Mouse (Mus musculus) midbrain, embryonic 15.5 days (tissue): Measurements from ENCODE around the gene Tnfrsf25. TPM values are rescaled to one million over a fixed set of nuclear protein-coding genes. Genes with fewer than 3 reads are reported as not detected.

ENCODE experiments used
- ATAC-seq: fragments of 200-750 bp; cut with Nextera tagmentation; replicated peaks from 2 replicates; pipeline ENCODE4 v1.8.0; 2017; ENCODE audit warnings: moderate TSS enrichment
- H3K27ac ChIP-seq: fragments of 300-500 bp; sonication (generic); 2 replicates; pipeline ENCODE4 v1.5.1; 2015; ENCODE audit warnings: mild to moderate bottlenecking, inconsistent platforms
- H3K27me3 ChIP-seq: fragments of 300-500 bp; sonication (generic); replicated peaks from 2 replicates; pipeline ENCODE4 v1.6.1; 2015; ENCODE audit warnings: inconsistent platforms
- H3K36me3 ChIP-seq: fragments of 300-500 bp; sonication (generic); replicated peaks from 2 replicates; pipeline ENCODE4 v1.6.1; 2015; ENCODE audit warnings: inconsistent platforms
- H3K4me1 ChIP-seq: fragments of 300-500 bp; sonication (generic); 2 replicates; pipeline ENCODE4 v1.6.1; 2015; ENCODE audit warnings: inconsistent platforms
- H3K4me2 ChIP-seq: fragments of 300-500 bp; sonication (generic); 2 replicates; pipeline ENCODE4 v1.6.1; 2015; ENCODE audit warnings: inconsistent platforms, mild to moderate bottlenecking, moderate library complexity
- H3K4me3 ChIP-seq: fragments of 300-500 bp; sonication (generic); 2 replicates; pipeline ENCODE4 v1.5.1; 2015; ENCODE audit warnings: mild to moderate bottlenecking, inconsistent platforms
- H3K9ac ChIP-seq: fragments of 300-500 bp; sonication (generic); 2 replicates; pipeline ENCODE4 v1.6.1; 2015; ENCODE audit warnings: mild to moderate bottlenecking, inconsistent platforms
- H3K9me3 ChIP-seq: fragments of 300-500 bp; sonication (generic); 2 replicates; pipeline ENCODE4 v1.6.1; 2016; ENCODE audit warnings: inconsistent platforms
- whole genome bisulfite sequencing: fragments of 180-500 bp; shearing (Covaris S2); methylation state at CpG from one replicate; pipeline ENCODE4 v1.1.7; 2015; ENCODE audit warnings: mixed read lengths; 5-methylcytosine and 5-hydroxymethylcytosine counted together
- polyA plus RNA-seq: library from polyadenylated mRNA; unstranded; fragments of >200 nt; fragmentation: Nextera tagmentation; extraction: Ambion mirVana; gene quantifications from 2 replicates; pipeline ENCODE4 v1.2.1, GENCODE M21; 2015

The Tnfrsf25 gene
- polyA plus RNA-seq, 1 experiment from 2014 or later, result 0.80 TPM

DNA sequence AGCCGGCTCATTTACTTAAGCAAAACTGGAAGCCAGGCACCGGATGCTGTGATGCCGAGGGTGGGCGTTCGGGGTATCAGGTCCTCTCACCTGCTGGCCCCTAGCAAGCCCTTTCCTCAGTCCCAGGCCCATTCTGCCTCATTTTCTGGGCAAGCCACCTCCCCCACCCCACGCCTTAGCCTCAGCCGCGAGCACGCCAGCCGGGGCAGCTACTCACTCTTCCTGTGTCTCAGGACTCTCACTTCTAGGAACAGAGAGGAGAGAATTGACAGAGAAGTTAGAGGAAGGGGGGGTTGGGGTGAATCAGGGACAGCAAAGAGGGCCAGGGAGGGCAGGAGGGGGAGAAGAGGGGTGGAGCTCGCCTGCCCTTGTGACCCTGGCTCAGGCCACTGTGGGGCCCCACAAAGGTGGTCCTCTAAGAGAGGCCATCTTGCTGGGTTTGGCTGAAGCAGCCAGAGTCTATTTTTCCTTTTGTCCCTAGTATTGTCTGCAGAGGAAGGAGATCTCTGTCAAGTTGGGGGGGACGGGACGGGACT, 13.7 kb downstream of the Tnfrsf25 start:
- Histone ChIP-seq H3K9me3 (no peaks in the 10 kb centered on the region), H3K27ac (no peak overlapping the region), H3K9ac (no peak overlapping the region), H3K4me1 (peaks cover 35% of the 10 kb centered on the region), H3K4me2 (no peak overlapping the region), H3K27me3 (peaks cover 98% of the 10 kb centered on the region), H3K4me3 (no peak overlapping the region), H3K36me3 (no peaks in the 10 kb centered on the region)
- no peak for ATAC-seq
- 28% methylated on average over 13 of the region's 13 CpGs for WGBS

DNA sequence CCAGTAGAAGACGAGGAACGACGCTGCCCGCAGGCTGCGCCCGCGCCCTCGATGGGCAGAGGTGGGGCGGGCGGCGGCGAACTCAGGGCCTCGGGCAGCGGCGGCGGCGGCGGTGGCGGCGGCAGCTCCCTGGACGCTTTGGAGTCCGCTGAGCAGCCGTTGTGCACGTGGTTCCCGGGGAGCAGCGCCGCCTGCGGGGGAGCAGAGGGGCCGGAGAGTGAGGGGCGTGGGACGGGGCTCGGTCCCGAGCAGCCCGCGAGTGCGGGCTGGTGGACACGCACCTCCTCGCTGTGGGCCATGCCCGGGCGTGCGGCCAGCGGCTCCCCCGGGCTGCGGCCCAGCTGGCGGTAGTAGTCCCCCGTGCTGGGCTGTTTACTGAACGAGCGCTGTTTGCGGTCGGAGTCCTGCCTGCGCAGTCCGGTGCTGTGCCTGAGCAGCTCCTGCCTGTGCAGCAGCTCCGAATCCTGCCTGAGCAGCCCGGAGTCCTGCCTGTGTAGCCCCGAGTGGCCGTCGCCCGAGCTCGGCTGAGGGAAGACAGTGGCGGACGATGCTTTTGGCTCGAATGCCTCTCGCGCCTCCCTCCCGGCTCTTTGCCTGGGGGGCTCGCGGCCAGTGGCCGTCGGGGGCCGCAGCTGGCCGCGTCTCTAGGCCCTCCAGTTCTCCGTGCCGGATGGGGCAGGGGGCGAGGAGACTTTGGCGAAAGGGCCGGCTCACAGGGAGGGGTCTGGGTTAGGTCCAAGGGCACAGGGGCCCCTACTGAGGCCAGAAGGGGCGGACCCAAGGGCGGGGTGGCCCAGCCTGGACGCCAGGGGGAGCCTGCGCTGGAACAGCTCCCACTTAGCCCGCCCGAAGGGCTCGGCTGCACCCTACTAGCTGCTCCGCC, 15.3 kb downstream of the Tnfrsf25 start:
- WGBS, result under 1% methylated on average over 58 of the region's 85 CpGs
- H3K27ac ChIP-seq, result no peak overlapping the region

DNA sequence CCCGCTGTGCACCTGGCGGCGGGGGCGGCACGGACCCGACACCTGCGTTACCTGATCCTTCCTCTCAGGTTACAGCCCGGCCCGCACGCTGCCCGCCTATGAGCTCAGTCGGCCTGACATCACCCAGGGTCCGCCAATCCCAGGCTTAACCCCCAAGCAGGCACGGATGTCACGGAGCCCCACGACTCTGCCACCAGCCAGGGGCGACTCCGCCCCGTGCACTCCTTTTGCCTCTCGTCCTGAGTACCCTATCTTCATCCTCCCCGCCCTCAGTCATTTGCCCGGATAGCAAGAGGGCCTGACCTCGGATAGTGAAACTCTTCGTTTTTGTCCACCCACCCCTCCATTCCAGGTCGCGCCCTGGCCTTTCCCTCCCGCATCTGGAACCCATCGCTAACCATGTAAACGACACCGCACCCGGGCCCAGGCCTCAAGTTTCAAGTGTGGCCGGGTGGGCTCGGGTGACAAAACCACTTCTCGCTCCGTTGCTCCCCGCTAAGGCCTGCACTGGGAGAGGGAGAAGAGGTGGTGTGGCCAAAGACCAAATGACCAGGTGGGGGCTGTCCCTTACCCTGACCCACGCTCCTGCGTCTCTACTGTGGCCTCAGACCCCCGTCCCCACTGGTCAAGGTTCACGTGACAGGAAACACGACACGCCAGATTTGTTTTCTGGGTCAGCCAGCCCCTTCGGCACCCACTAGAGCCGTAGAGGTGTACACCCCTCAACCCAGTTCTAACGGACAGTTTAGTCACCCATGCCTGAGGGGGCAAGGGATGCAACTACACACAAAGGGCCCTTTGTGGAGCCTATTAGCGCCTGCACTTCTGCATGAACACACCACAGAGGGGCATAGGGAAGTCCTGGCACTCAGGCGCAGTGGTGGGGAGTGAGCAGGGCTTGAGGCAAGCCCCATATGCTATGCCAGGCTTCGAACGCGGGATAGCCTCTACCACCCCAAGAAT, 16.4 kb downstream of the Tnfrsf25 start:
- H3K36me3 ChIP-seq, result no peaks in the 10 kb centered on the region
- peak overlapping the region; percentile 56; the same call in 1 of the 2 replicates for H3K4me2 ChIP-seq
- no peak overlapping the region for H3K27ac ChIP-seq
- ATAC-seq, result no peak
- H3K27me3 ChIP-seq, result peaks cover 76% of the 10 kb centered on the region
- 0 out of 2 replicates have a peak overlapping the region, but pooled peaks have one; percentile 30 for H3K4me3 ChIP-seq
- H3K4me1 ChIP-seq, result peaks cover 17% of the 10 kb centered on the region
- H3K9me3 ChIP-seq, result no peaks in the 10 kb centered on the region
- 6% methylated on average over 50 of the region's 50 CpGs for WGBS
- H3K9ac ChIP-seq, result no peak overlapping the region

More for the DNA sequence above, 15.3 kb downstream of the Tnfrsf25 start:
- Histone ChIP-seq H3K36me3 (no peaks in the 10 kb centered on the region), H3K4me3 (peak overlapping the region; percentile 30), H3K27me3 (peaks cover 84% of the 10 kb centered on the region), H3K9ac (peak overlapping the region; percentile 16; the same call in 1 of the 2 replicates), H3K9me3 (no peaks in the 10 kb centered on the region), H3K4me1 (peaks cover 25% of the 10 kb centered on the region), H3K4me2 (peak overlapping the region; percentile 56)
- ATAC-seq, result peak; percentile 77

DNA sequence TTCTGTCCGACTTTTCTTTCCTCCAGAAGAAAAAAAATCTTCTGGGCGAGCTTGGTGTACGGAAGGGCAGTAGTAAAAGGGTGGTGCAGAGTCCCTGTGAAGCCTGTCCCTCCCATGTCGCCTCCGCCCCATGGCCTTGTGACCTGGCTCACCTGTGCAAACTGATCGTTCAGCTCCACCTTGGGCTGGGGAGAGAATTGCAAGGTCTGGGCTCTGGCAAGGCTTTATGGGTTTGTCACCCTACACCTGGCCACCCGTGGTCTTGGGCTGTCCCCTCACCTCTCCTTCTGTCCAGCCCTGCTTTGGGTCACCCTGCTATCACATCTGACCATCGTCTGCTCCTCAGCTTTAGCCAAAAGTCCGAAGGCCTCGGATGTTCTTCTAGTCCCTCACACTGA, 17.0 kb downstream of the Tnfrsf25 start:
- peaks cover 17% of the 10 kb centered on the region for H3K4me1 ChIP-seq
- peaks cover 70% of the 10 kb centered on the region for H3K27me3 ChIP-seq
- no peak overlapping the region for H3K27ac ChIP-seq
- H3K9me3 ChIP-seq, result no peaks in the 10 kb centered on the region
- no peak overlapping the region for H3K9ac ChIP-seq
- 30% methylated on average over 10 of the region's 10 CpGs for WGBS
- no peak overlapping the region for H3K4me3 ChIP-seq
- no peak overlapping the region for H3K4me2 ChIP-seq
- no peaks in the 10 kb centered on the region for H3K36me3 ChIP-seq
- no peak for ATAC-seq

DNA sequence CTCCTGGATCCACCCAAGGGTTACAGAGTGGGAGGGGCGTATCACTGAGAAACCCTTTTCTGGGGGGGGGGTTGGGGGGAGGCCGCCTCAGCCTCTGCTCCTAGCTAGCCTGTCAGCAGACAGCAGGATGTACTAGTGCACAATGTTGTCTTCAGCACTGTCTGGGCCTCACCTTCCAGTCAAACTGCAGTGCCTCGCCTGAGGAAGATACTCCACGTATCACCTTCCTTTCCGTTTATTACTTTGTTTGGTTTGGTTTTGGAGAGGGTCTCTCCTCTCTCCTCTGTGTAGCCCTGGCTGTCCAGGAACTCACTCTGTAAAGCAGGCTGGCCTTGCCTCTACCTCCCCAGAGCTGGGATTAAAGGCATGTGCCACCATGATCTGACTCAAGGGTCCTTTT, 17.5 kb downstream of the Tnfrsf25 start:
- Histone ChIP-seq H3K27ac (no peak overlapping the region), H3K4me2 (no peak overlapping the region), H3K9me3 (no peaks in the 10 kb centered on the region), H3K36me3 (no peaks in the 10 kb centered on the region), H3K27me3 (peaks cover 67% of the 10 kb centered on the region), H3K9ac (no peak overlapping the region), H3K4me1 (peaks cover 17% of the 10 kb centered on the region), H3K4me3 (no peak overlapping the region)
- ATAC-seq, result no peak
- 48% methylated on average over 5 of the region's 5 CpGs for WGBS

DNA sequence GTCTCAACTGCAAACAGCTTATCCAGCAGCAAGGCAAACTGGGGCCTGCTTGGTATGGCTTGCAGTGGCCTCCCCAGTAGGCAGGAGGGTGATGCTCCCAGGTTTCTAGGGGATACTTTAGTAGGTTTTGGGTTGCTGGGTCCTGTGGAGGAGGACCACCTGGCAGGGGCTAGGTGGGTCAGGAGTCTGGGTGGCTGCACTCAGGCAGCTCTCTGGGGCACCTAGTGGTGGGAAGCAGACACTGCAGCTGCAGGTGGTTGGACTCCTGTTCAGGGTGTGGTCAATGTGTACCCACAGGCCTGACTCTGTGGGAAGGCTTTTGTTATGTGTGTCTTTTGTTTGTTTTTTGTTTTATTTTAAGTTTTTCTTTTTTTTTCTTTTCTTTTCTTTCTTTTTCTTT, 18.8 kb downstream of the Tnfrsf25 start:
- peaks cover 64% of the 10 kb centered on the region for H3K27me3 ChIP-seq
- no peaks in the 10 kb centered on the region for H3K36me3 ChIP-seq
- no peak for ATAC-seq
- H3K4me3 ChIP-seq, result no peak overlapping the region
- no peak overlapping the region for H3K9ac ChIP-seq
- H3K27ac ChIP-seq, result no peak overlapping the region
- no peak overlapping the region for H3K4me2 ChIP-seq
- peaks cover 24% of the 10 kb centered on the region for H3K4me1 ChIP-seq
- H3K9me3 ChIP-seq, result no peaks in the 10 kb centered on the region

DNA sequence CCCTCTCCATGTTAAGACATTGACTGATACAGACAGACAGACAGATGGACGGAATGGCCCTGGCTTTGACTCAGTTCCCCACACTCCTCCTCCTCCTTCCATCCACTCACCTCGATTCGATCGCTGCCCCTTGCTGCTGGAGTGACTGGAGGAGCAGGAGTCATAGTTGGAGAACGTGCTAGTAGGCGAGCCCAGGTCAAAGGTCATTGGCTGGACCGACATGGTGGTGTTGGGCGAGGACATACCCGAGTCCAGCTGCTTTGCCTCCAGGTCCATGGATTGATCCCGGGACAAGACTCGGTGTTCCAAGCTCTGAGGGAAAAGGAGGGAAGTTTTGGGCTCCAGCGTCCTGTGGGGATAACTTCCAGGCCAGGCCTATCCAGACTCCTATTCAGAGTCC, 19.6 kb downstream of the Tnfrsf25 start:
- 86% methylated on average over 12 of the region's 12 CpGs for WGBS
- peaks cover 61% of the 10 kb centered on the region for H3K27me3 ChIP-seq

DNA sequence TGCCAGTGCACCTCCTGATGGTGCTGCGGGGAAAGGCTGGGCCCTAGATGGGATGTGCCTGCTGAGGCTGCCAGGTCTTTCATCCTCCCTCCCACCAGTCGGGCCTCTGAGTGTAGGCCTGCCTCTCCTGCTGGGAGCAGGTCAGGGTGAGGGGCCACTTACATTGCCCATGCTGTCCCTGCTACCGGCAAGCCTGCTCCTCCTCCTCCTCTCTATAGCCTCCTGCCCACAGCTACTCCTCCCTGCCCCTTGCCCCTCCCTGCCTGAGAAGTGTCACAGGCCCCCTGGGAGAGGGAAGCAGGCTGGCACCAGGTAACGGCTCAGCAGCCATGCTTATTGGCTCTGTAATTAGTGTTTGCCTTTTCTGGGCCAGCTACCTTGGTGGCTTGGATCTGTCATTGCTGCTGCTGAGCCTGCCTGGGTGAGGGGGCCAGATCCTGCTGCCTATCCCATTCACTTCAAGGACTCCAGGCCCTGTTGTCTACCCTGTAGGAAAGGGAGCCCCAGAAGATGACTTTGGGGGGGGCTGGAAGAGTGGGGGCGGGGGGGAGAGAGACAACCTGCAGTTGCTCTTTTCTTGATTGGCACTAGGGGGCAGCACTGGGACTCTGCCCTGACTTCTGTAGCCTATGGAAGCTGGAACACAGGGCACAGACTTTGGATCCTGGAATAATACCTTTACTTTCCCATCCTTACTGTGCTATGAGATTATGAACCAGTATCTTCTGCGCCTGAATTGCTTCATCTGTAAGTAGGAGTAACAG, 20.6 kb downstream of the Tnfrsf25 start:
- no peak for ATAC-seq
- Histone ChIP-seq H3K27ac (no peak overlapping the region), H3K9ac (no peak overlapping the region), H3K9me3 (no peaks in the 10 kb centered on the region), H3K4me3 (no peak overlapping the region), H3K36me3 (no peaks in the 10 kb centered on the region), H3K4me1 (peaks cover 13% of the 10 kb centered on the region), H3K4me2 (no peak overlapping the region), H3K27me3 (peaks cover 54% of the 10 kb centered on the region)
- 37% methylated on average over 6 of the region's 6 CpGs for WGBS

More for the DNA sequence above, 19.6 kb downstream of the Tnfrsf25 start:
- no peak overlapping the region for H3K4me3 ChIP-seq
- H3K27ac ChIP-seq, result no peak overlapping the region
- no peaks in the 10 kb centered on the region for H3K9me3 ChIP-seq
- no peak for ATAC-seq
- H3K4me1 ChIP-seq, result peaks cover 22% of the 10 kb centered on the region
- H3K36me3 ChIP-seq, result no peaks in the 10 kb centered on the region
- H3K9ac ChIP-seq, result no peak overlapping the region
- H3K4me2 ChIP-seq, result no peak overlapping the region

DNA sequence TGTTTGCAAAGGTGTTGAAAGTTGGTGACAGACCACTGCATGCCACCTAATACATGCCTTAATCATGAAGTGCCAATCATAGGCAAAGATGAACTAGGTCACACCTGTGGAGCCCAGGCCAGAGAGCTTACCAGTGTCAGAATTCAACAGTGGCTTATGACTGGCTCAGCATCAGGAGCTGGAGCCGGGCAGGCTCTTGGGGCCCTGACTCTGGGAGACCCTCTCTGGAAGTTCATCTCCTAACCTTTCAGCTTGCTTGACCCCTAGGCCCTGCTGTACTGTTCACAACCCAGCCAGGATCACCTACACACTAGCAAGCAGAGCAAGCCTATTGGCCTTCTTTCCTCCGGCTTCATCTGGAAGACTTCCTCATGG, 21.1 kb downstream of the Tnfrsf25 start:
- Histone ChIP-seq H3K4me1 (peaks cover 7% of the 10 kb centered on the region; the same call in 1 of the 2 replicates), H3K4me2 (no peak overlapping the region), H3K9me3 (no peaks in the 10 kb centered on the region), H3K9ac (no peak overlapping the region), H3K27me3 (peaks cover 53% of the 10 kb centered on the region), H3K4me3 (no peak overlapping the region), H3K36me3 (no peaks in the 10 kb centered on the region), H3K27ac (no peak overlapping the region)
- ATAC-seq, result no peak
- 90% methylated on average over 2 of the region's 2 CpGs for WGBS

DNA sequence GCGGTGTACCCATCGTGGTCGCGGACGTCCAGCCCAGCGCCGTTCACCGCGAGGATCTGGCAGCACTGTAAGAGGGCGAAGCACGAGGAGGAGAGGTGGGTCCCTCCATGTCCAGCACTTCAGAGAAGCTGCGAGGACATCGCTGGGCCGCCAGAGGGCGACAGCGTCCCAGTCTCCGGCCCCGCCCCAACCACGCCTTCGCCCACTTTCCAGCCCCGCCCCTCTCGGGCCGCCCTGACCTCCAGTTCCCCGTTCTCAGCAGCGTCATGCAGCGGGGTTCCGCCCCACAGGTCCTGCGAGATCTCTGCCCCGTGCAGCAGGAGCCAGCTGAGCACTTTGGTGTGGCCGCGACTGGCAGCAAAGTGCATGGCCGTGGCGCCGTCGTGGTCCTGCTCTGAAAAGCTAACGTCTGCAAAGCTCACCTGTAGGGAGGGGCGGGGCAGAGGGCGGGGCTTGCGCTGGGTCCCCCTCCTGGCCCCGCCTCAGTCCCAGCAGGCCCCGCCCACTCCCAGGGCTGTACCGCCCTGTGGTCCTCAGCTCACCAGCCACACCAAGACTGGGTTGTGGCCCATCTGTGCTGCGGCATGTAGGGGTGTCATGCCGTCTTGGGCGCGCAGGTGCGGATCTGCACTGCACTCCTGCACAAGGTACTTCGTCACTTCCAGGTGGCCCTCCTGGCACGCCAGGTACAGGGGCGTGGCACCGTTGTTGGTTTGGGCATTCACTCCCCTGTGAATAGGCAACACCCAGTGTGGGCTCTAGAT, 22.9 kb downstream of the Tnfrsf25 start:
- Histone ChIP-seq H3K9ac (peak overlapping the region; percentile 22; the same call in 1 of the 2 replicates), H3K4me1 (peaks cover 7% of the 10 kb centered on the region; the same call in 1 of the 2 replicates), H3K4me2 (peak overlapping the region; percentile 65), H3K4me3 (peak overlapping the region; percentile 40), H3K9me3 (no peaks in the 10 kb centered on the region), H3K27ac (no peak overlapping the region), H3K27me3 (peaks cover 36% of the 10 kb centered on the region), H3K36me3 (no peaks in the 10 kb centered on the region)
- peak; percentile 77 for ATAC-seq
- 2% methylated on average over 50 of the region's 51 CpGs for WGBS

DNA sequence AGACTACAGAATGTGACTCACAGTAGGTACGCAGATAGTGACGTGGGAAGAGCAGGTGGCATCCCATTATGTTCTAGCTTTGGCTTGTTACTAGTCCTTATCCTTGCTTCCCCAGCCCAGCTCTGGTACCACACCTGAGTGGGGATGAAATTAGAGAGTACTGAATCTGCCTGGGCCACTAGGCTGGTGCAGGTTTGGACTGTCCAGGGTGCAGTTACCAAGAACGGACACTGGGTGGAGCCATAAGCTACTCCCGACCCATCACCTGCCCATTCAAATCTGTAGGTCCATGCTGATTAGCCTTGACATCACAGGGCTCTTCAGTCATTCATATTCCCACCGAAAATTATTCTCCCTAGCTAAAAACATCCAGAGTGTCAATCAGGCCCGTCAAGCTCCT, 24.7 kb downstream of the Tnfrsf25 start:
- Histone ChIP-seq H3K36me3 (no peaks in the 10 kb centered on the region), H3K4me2 (no peak overlapping the region), H3K27ac (no peak overlapping the region), H3K9me3 (no peaks in the 10 kb centered on the region), H3K4me1 (peaks cover 7% of the 10 kb centered on the region; the same call in 1 of the 2 replicates), H3K27me3 (peaks cover 27% of the 10 kb centered on the region), H3K9ac (no peak overlapping the region), H3K4me3 (no peak overlapping the region)
- no peak for ATAC-seq
- 30% methylated on average over 6 of the region's 6 CpGs for WGBS
